Mouse (Mus musculus) midbrain, embryonic 14.5 days (tissue): ENCODE measurements at regions not wholly inside any gene's neighbourhood (a gene's known extent, or its start where the extent isn't known, plus 50 kb on each side); places are given as distances from the start of the nearest gene placed in this dataset.

Experiments
- ATAC-seq: fragments of 200-750 bp; cut with Nextera tagmentation; 2 replicates; pipeline ENCODE4 v1.8.0; 2017; ENCODE audit warnings: moderate number of reproducible peaks, moderate library complexity; ENCODE audit not compliant: low FRiP score, low TSS enrichment
- DNase-seq: peaks from one replicate; pipeline ENCODE4 v3.0.0-alpha.2; 2015
- H3K27ac ChIP-seq: fragments of 300-500 bp; sonication (generic); replicated peaks from 2 replicates; pipeline ENCODE4 v1.5.1; 2014; ENCODE audit warnings: mild to moderate bottlenecking, low read depth, low read length, moderate library complexity
- H3K27me3 ChIP-seq: fragments of 300-500 bp; sonication (generic); 2 replicates; pipeline ENCODE4 v1.6.1; 2014; ENCODE audit warnings: low read length, control low read depth, mixed read lengths; ENCODE audit not compliant: control insufficient read depth, insufficient read depth
- H3K36me3 ChIP-seq: fragments of 300-500 bp; sonication (generic); 2 replicates; pipeline ENCODE4 v1.6.1; 2014; ENCODE audit warnings: low read length, control low read depth; ENCODE audit not compliant: control insufficient read depth, insufficient read depth
- H3K4me1 ChIP-seq: fragments of 300-500 bp; sonication (generic); 2 replicates; pipeline ENCODE4 v1.6.1; 2014; ENCODE audit warnings: mild to moderate bottlenecking, antibody characterized with exemption, low read length, control low read depth; ENCODE audit not compliant: control insufficient read depth, insufficient read depth
- H3K4me2 ChIP-seq: fragments of 300-500 bp; sonication (generic); 2 replicates; pipeline ENCODE4 v1.6.1; 2014; ENCODE audit warnings: mild to moderate bottlenecking, low read length, moderate library complexity
- H3K4me3 ChIP-seq: fragments of 300-500 bp; sonication (generic); replicated peaks from 2 replicates; pipeline ENCODE4 v1.5.1; 2014; ENCODE audit warnings: low read depth, low read length
- H3K9ac ChIP-seq: fragments of 300-500 bp; sonication (generic); replicated peaks from 2 replicates; pipeline ENCODE4 v1.6.1; 2014; ENCODE audit warnings: mild to moderate bottlenecking, low read length, moderate library complexity
- H3K9me3 ChIP-seq: fragments of 300-500 bp; sonication (generic); 2 replicates; pipeline ENCODE4 v1.6.1; 2016; ENCODE audit warnings: low read length, control low read depth, mixed read lengths; ENCODE audit not compliant: control insufficient read depth
- WGBS: fragments of 180-500 bp; shearing (Covaris S2); extraction: QIAGEN DNeasy Blood & Tissue Kit; methylation state at CpG from one replicate; pipeline ENCODE4 v1.1.7; 2014; 5-methylcytosine and 5-hydroxymethylcytosine counted together

GRCm38 (mm10) chr2:22105150-22105549 is 122.2 kb upstream of the Myo3a start:
- WGBS, result 64% methylated on average over 5 of the region's 5 CpGs
- Histone ChIP-seq H3K9me3 (no peaks in the 10 kb centered on the region), H3K36me3 (no peaks in the 10 kb centered on the region), H3K9ac (no peak overlapping the region), H3K4me2 (no peak overlapping the region), H3K27me3 (no peaks in the 10 kb centered on the region), H3K27ac (no peak overlapping the region), H3K4me3 (no peak overlapping the region), H3K4me1 (no peaks in the 10 kb centered on the region)
- no peak for ATAC-seq
- no peak for DNase-seq

- 4% methylated on average over 2 of the region's 2 CpGs for WGBS
- Histone ChIP-seq H3K27me3 (no peaks in the 10 kb centered on the region), H3K9me3 (no peaks in the 10 kb centered on the region), H3K4me1 (no peaks in the 10 kb centered on the region; the same call in 1 of the 2 replicates), H3K9ac (no peak overlapping the region), H3K4me2 (no peak overlapping the region), H3K36me3 (no peaks in the 10 kb centered on the region), H3K4me3 (no peak overlapping the region), H3K27ac (no peak overlapping the region)
- ATAC-seq (peak; percentile 29; the same call in 1 of the 2 replicates), DNase-seq (peak; percentile 69)
These were observed 77.6 kb upstream of the Myo3a start for GRCm38 (mm10) chr2:22149721-22150120.

GRCm38 (mm10) chr2:22156576-22156975 is 70.7 kb upstream of the Myo3a start:
- Histone ChIP-seq H3K9ac (no peak overlapping the region), H3K36me3 (no peaks in the 10 kb centered on the region), H3K4me2 (no peak overlapping the region), H3K27me3 (no peaks in the 10 kb centered on the region), H3K27ac (0 out of 2 replicates have a peak overlapping the region, but pooled peaks have one; percentile 32), H3K9me3 (no peaks in the 10 kb centered on the region), H3K4me3 (no peak overlapping the region), H3K4me1 (peaks cover 3% of the 10 kb centered on the region; the same call in 1 of the 2 replicates)
- ATAC-seq, result no peak
- 20% methylated on average over 2 of the region's 2 CpGs for whole genome bisulfite sequencing
- DNase-seq, result peak; percentile 20

- Histone ChIP-seq H3K27me3 (no peaks in the 10 kb centered on the region), H3K27ac (no peak overlapping the region), H3K36me3 (no peaks in the 10 kb centered on the region), H3K4me3 (no peak overlapping the region), H3K9me3 (no peaks in the 10 kb centered on the region), H3K9ac (no peak overlapping the region), H3K4me2 (no peak overlapping the region), H3K4me1 (no peaks in the 10 kb centered on the region)
- ATAC-seq, result no peak
- DNase-seq, result no peak
- 97% methylated on average over 5 of the region's 5 CpGs for WGBS
These were observed 61.9 kb upstream of the Myo3a start for GRCm38 (mm10) chr2:22165443-22165842.

GRCm38 (mm10) chr2:22165919-22166318 is 61.4 kb upstream of the Myo3a start:
- no peaks in the 10 kb centered on the region for H3K9me3 ChIP-seq
- H3K9ac ChIP-seq, result no peak overlapping the region
- no peaks in the 10 kb centered on the region for H3K36me3 ChIP-seq
- H3K4me3 ChIP-seq, result no peak overlapping the region
- no peak overlapping the region for H3K27ac ChIP-seq
- no peak for DNase-seq
- ATAC-seq, result no peak
- H3K4me1 ChIP-seq, result no peaks in the 10 kb centered on the region
- no peak overlapping the region for H3K4me2 ChIP-seq
- no peaks in the 10 kb centered on the region for H3K27me3 ChIP-seq
